Mouse (Mus musculus) bone marrow, adult 2 months (tissue): ENCODE results near the gene Klrb1f. TPM values are rescaled to one million over a fixed set of nuclear protein-coding genes. Genes with fewer than 3 reads are reported as not detected.
"Not testable (repeated sequence)": the region's sequence is repeated elsewhere in the genome, so short reads cannot be mapped to it uniquely, and the experiment has no call there.

ENCODE experiments used
- H3K27ac ChIP-seq: fragments of 200-500 bp; 2 replicates; pipeline ENCODE4 v1.5.1; 2012; ENCODE audit warnings: low read depth, mild to moderate bottlenecking, control low read depth, inconsistent platforms, low read length; ENCODE audit not compliant: control insufficient read depth, poor library complexity, insufficient read depth
- H3K4me1 ChIP-seq: fragments of 200-500 bp; 2 replicates; pipeline ENCODE4 v1.6.1; 2011; ENCODE audit warnings: low read length; ENCODE audit not compliant: control insufficient read depth, insufficient read depth
- H3K4me3 ChIP-seq: fragments of 200-500 bp; replicated peaks from 2 replicates; pipeline ENCODE3; 2011; ENCODE audit warnings: mild to moderate bottlenecking, low read depth, low read length, control low read depth; ENCODE audit not compliant: control insufficient read depth
- CTCF ChIP-seq: fragments of 200-500 bp; IDR thresholded peaks from 2 replicates; pipeline ENCODE4 v1.5.1; 2011; ENCODE audit warnings: low read length, control low read depth; ENCODE audit not compliant: control insufficient read depth, insufficient read depth
- POLR2A ChIP-seq: fragments of 200-500 bp; IDR thresholded peaks from 2 replicates; pipeline ENCODE4 v1.6.1; 2011; ENCODE audit warnings: low read depth, mild to moderate bottlenecking, control low read depth, low read length, borderline replicate concordance; ENCODE audit not compliant: control insufficient read depth
- WGBS: fragments of 180-500 bp; shearing (Covaris S2); methylation state at CpG from one replicate; pipeline ENCODE4 v1.1.7; 2018; 5-methylcytosine and 5-hydroxymethylcytosine counted together
- polyA plus RNA-seq: library from polyadenylated mRNA; stranded (reverse); fragments of >200 nt; gene quantifications from 2 replicates; pipeline ENCODE4 v1.2.4, GENCODE M21; 2011; ENCODE audit warnings: low replicate concordance; ENCODE audit not compliant: missing spikeins, insufficient read depth, insufficient read length

Klrb1f gene
- polyA plus RNA-seq, 1 experiment, result 3.8 TPM

DNA sequence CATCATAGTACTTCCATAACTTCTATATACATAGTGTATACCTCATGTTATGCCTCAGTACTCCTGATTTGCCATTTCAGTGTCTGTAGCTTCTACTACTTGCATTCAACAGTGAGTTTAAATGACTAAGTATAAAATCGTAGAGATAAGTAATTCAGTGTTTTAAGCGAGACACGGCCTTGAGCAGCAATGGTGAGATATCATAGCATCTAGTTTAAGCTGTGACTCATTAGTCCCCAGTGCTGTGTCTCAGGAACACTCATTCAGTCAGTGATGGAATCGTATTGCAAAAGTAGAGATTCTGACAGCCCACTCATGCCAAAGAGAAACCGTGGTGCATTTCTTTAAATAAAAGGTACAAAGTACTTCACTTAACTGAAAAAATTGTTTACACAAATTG is 6.0 kb downstream of the Klrb1f start:
- 51% methylated on average over 5 of the region's 5 CpGs for WGBS
- H3K4me1 ChIP-seq, result no peaks in the 10 kb centered on the region; the same call in 1 of the 2 replicates
- H3K27ac ChIP-seq, result no peak overlapping the region
- H3K4me3 ChIP-seq, result no peak overlapping the region
- TF ChIP-seq CTCF, result no peak
- no peak for TF ChIP-seq POLR2A

DNA sequence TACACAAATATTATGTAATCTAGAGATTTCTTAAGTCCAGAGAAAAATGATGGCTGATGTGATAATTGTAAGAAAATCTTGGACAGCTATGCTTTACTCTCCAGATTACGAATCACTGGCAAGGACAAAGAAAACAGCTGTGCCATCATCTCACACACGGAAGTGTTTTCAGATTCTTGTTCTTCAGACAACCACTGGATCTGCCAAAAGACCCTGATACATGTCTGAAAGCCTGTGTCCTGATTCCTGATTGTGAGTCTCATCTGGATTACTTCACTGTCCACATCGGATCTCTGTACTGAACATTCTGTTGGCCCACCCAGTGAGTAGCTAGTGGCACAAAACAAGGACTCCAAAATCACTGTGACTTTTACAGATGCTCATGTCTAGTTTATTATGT is 10.5 kb downstream of the Klrb1f start:
- TF ChIP-seq CTCF, result no peak
- TF ChIP-seq POLR2A, result no peak
- 80% methylated on average over 3 of the region's 3 CpGs for WGBS
- no peak overlapping the region for H3K4me3 ChIP-seq
- H3K4me1 ChIP-seq, result no peaks in the 10 kb centered on the region
- H3K27ac ChIP-seq, result no peak overlapping the region

DNA sequence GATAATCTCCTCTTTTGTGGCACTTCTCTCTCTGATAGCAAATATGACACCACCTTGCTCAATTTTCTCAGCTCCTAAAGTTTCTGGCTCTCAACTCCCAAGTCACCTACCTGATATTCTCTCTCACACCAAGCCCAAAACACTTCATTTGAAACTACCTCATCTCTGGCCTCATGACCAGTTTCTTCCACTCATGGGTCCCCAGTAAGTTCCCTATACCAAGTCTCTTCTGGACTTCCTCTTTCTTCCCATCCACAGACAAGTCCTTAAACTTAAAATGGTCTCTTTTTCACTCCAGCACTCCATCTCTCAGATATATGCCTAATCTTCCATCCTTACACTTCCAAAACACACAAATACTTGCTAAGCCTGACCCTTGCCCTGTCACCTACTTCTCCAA is 12.3 kb downstream of the Klrb1f start:
- no peak for TF ChIP-seq CTCF
- TF ChIP-seq POLR2A, result no peak
- no peak overlapping the region for H3K27ac ChIP-seq
- no peak overlapping the region for H3K4me3 ChIP-seq
- H3K4me1 ChIP-seq, result no peaks in the 10 kb centered on the region

DNA sequence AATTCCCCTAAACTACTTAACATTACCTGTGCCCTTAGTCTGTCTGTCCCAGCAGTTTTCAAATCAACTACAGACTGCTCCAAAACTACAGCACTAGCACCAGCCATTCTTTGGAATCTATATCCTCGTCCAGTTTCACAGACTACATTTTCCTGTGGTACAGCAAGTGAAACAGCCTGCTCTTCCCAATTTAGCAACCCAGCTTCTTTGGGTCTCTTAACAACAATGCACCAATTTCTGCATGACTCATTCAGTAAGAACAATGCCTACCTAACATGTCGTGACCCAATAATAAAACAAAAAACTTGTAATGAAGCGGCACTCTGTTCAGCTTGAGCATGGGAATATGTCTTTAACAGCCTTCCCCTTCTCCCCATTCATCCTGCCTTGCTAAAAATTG is 19.7 kb downstream of the Klrb1f start:
- no peak overlapping the region for H3K4me3 ChIP-seq
- TF ChIP-seq CTCF (no peak), POLR2A (no peak)
- WGBS, result 36% methylated on average over 3 of the region's 3 CpGs
- H3K27ac ChIP-seq, result no peak overlapping the region
- no peaks in the 10 kb centered on the region; the same call in 1 of the 2 replicates for H3K4me1 ChIP-seq

DNA sequence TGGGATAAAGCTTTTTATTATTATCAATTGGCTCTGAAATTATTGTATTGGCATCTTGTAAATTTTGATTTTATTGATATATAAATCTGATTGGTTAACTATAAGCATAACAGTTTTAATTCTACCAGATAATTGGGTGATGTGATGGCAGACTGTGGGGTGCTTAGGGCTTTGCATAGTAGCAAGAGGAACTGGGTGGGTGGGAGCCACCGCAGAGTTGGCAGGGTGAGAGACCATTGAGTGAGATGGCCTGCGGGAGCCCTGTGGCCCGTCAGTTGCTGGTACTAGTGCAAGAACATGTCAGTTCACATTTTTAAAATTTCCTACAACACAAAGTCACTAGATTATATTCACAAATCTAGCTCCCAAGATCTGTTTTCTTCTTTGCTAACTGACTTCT is 20.2 kb downstream of the Klrb1f start:
- Histone ChIP-seq H3K27ac (no peak overlapping the region), H3K4me3 (no peak overlapping the region), H3K4me1 (no peaks in the 10 kb centered on the region; the same call in 1 of the 2 replicates)
- WGBS, result 16% methylated on average over 3 of the region's 3 CpGs
- no peak for TF ChIP-seq CTCF
- TF ChIP-seq POLR2A, result no peak

DNA sequence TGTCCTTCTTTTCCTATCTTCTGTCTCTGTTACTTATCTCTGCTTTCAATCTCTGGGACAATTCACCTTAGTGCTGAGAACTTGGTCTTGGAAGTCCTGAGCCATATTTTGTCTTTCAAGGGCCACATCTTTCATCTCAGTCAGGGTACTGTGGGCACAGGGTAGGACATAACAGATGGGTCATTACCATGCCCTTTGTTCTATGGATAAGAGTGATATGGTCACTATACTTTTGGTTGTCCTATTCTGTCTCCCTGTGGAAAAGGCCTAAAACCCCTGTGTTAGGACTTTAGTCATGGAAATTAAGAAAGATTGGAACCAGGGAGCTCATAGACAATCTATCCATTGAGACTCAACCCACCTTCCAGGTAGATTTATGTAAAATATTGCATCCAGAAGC is 20.8 kb downstream of the Klrb1f start:
- H3K27ac ChIP-seq, result no peak overlapping the region
- no peaks in the 10 kb centered on the region; the same call in 1 of the 2 replicates for H3K4me1 ChIP-seq
- TF ChIP-seq CTCF (no peak), POLR2A (no peak)
- H3K4me3 ChIP-seq, result no peak overlapping the region

DNA sequence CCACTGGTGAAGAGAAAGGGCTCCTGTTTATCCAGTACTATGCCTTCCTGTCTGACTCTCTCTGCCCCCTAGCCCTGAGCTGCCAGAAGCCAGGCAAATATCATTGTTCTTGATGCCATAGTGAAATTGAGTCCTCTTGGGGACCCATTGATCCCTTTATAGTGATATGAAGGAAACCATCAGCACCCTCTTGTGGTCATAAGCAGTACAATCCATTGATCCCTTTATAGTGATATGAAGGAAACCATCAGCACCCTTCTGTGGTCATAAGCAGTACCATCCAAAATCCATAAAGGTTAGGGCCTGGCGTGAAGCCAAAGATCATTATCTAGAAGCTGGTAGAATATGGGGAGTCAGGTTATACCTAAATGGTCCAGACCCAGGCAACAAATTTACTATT is 21.3 kb downstream of the Klrb1f start:
- Histone ChIP-seq H3K27ac (no peak overlapping the region), H3K4me1 (no peaks in the 10 kb centered on the region; the same call in 1 of the 2 replicates), H3K4me3 (no peak overlapping the region)
- 0 out of 2 replicates have a peak, but pooled peaks have one; percentile 6 for TF ChIP-seq CTCF
- no peak for TF ChIP-seq POLR2A
- WGBS, result 43% methylated on average over 1 of the region's 1 CpGs

DNA sequence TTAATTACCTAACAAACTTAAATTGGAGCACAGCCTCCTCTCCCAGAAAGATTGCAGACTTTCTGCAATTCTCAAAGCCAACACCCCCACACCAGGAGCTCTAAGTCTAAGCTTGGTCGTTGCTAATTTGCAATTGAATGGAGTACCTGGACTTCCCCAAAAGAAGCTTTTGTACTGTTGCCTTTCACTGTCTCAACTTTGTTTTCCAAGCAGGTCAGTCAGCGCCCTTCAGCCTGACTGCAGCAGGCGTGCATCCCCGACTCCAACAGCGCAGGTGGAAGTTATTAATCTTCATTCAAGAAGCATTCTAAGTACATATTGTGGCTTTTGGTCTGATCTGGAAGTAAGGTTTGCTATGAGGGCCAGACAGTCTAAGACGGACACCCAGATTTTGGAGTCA is 39.4 kb downstream of the Klrb1f start:
- no peaks in the 10 kb centered on the region; the same call in 1 of the 2 replicates for H3K4me1 ChIP-seq
- H3K4me3 ChIP-seq, result no peak overlapping the region
- TF ChIP-seq CTCF (no peak), POLR2A (no peak)
- 86% methylated on average over 6 of the region's 6 CpGs for WGBS
- H3K27ac ChIP-seq, result no peak overlapping the region

DNA sequence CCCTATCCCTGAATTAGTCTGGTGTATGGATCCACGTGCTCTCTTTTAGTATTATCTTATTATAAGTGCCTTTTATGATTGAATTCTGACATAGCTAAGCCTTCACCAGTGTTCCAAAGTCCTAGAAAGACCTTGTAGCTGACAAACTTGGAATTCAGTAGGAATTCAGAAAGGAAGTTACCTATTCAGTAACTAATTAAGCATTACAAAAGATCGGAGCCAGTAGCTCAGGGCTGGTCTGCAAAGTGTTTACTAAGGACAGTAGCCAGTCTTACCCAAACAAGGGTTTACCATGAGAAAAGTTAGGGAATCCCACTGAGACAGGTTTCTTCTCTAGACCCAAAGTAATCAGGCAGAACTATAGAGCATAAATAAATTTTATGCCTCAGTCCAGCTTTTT is 40.3 kb downstream of the Klrb1f start:
- H3K4me1 ChIP-seq, H3K27ac ChIP-seq, H3K4me3 ChIP-seq: not testable (repeated sequence)
- 83% methylated on average over 2 of the region's 2 CpGs for WGBS
